Mouse (Mus musculus) CD4-positive helper T cell, adult 2 months (primary cell): ENCODE data around the gene Mob1a.

Source experiments
- DNase-seq: peaks from one replicate; pipeline ENCODE4 v3.0.0-alpha.2; 2012; ENCODE audit warnings: low read depth, missing footprints, low spot score

Mob1a gene

GRCm38 (mm10) chr6:83325525-83326393, at the start of gene Mob1a, which contains the start of gene Mthfd2:
Gene Mob1a, plus strand, starts transcription at chr6:83326016.
Gene Mthfd2, minus strand, starts transcription at chr6:83325908.
- peak; percentile 96 for DNase-seq

GRCm38 (mm10) chr6:83277151-83277550, 48.7 kb upstream of the Mob1a start:
- DNase-seq, result no peak

GRCm38 (mm10) chr6:83278881-83279280, 46.9 kb upstream of the Mob1a start:
- DNase-seq, result peak; percentile 36

GRCm38 (mm10) chr6:83280256-83280955, 45.4 kb upstream of the Mob1a start:
- DNase-seq, result peak; percentile 37

- no peak for DNase-seq
Measured at GRCm38 (mm10) chr6:83300447-83301229, 25.2 kb upstream of the Mob1a start.

GRCm38 (mm10) chr6:83301294-83301693, 24.5 kb upstream of the Mob1a start:
- DNase-seq, result no peak

DNA sequence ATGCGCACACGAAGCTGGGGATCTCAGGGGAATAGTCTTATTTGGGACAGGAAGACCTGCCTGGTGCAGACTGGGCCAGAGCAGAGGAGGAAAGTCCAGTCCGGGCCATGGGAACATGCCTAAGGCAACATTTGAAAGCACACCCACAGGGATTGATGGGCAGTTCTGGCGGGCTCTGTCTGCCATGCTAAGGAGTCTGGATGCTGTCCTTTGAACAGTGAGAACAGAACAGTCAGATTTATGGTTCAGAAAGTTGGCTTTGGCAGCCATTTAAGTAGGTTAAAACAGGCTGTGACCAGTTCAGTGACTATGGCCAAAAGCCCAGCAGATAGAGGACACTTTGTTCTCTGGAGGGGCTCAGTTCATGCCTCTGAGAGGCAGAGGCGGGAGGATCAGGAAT, 23.6 kb upstream of the Mob1a start:
- no peak for DNase-seq

DNA sequence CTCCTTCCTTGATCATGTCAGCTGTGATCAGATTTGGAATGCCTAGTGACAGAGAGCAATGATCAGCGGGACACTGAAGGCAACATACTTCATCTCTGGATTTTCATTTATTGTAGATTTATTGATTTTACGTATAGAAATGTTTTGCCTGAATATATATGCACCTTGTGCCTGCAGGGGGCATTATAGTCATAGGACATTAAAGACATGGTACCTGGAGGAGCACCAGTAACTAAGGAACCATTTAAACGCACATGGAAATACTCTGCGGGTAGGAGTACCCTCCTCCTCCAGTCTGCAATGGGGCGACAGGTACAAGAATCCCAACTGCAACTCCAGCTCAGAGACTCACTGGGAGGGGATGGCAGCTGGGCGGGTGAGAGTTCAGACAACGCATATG, 16.8 kb upstream of the Mob1a start:
- peak; percentile 50 for DNase-seq

- peak; percentile 19 for DNase-seq
Measured at GRCm38 (mm10) chr6:83311206-83311605, 14.6 kb upstream of the Mob1a start.

DNA sequence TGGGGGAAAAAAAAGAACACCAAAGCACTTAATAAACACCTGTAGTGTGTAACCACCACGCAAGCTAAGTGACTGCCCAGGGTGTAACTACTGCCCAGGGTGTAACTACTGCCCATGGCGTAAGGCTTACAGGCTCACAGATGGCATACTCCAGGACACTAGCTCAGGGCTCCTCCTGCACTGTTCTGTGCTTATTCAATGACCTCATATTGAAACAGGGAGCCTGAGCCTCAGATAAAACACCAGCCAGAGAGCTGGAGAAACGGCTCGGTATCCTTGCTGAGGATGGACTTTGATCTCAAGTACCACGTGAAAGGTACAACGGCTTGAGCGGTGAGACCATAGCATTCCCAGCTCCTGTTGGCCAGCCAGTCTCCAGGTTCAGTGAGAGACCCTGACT, 13.8 kb upstream of the Mob1a start:
- no peak for DNase-seq

- DNase-seq, result peak; percentile 83
Measured at GRCm38 (mm10) chr6:83312514-83312913, 13.3 kb upstream of the Mob1a start.

DNA sequence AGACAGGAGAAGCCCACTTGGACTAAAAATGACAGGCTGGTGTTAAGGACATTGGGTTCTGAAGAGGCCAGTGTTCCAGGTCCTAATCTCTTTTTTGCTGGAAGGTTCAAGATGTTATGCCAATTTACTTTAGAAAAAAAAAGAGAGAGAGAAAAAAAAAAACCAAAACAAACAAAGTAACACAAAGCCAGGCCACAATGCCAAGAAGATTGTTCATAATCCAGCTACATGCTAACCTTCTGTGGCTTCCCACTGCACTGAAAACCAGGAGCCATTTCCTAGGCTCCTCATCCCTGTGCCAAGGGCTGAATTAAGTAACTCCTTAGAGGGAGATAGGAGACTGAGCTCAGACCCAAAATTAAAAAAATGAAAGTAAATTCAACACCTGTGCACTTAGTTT, 10.5 kb upstream of the Mob1a start:
- DNase-seq, result no peak

DNA sequence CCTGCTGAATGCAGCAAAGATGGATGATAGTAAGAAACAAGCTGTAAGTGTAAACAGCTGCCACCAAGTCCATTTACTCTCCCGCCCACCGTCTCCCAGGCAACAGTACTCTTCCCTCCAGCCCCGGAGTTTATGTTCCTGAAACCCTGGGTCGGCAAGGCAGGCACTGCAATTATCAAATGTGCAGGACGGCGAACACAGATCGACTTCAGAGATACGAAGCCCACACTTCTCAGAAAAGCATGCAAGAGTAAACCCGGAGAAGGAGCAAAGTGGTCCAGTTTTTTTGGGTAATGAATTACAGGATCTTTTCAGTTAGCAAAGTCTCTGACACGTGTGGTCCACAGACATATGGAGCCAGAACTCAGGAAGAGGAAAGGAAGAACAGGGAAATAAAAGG, 9.8 kb upstream of the Mob1a start:
- DNase-seq, result no peak

DNA sequence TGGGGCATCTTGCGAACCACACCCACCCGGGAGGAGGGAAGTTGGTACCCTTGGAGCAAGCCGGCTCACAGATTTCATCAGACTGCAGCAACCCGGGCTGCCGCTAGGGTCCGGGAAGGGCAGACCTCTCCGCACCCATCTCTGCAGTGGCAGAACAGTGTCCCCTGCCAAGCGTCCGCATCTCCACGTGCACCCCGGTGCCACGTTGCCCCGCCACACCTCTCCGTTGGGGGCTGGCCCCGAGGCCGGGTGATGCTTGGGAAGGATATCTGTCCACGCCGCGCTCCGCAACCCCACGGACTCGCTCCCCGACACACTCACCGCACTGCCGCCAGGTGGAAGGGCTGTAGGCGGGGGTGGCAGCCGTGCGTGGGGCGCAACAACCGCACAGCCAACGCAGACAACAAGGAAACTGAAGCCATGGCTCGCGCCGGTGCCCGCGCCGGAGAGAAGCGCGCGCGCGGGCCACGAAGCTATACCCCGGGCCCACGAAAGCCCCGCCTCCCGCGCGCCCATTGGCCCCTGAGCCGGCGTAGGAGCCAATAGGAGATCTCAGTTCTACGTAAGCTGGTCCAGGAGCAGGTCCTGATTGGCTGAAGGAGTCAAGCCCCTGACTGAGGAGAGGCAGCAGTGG, 8.6 kb upstream of the Mob1a start:
- DNase-seq, result peak; percentile 93

GRCm38 (mm10) chr6:83321927-83322326, 3.9 kb upstream of the Mob1a start:
- DNase-seq, result peak; percentile 27

DNA sequence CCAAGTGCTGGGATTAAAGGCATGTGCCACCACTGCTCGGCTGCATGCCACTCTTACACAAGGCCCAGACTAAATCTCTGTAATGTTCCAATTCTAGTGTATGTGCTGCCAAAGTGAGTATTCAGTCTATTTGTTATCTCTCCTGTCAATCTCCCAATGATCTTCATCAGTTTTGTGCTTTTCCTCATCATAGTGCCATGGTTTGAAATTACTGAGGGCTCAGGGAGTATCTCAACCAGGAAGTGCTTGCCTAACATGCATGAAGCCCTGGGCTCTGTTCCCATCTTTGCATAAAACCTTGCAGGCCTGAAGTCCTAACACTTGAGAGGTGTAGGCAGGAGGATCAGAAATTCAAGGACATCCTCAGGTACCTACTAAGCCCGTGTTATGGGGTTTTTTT, 3.0 kb upstream of the Mob1a start:
- no peak for DNase-seq

- no peak for DNase-seq
Measured at GRCm38 (mm10) chr6:83323652-83324419, 2.0 kb upstream of the Mob1a start.

DNA sequence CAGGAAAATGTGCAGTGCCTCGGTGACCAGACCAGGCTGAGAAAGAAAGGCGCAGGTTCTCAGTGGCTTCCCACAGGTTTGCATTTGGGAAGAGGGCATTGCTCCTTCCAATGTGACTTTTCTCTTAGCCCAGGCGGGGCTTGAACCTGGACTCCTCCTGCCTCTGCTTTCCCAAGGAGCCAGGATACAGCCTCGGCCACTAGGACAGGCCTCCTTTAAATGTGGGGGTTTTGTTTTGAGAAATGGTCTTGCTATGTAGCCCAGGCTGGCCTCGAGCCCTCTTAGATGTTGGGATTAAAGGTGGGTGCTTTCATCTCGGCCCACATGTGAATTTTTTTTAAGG, 549 bp downstream of the Mob1a start:
- no peak for DNase-seq

DNA sequence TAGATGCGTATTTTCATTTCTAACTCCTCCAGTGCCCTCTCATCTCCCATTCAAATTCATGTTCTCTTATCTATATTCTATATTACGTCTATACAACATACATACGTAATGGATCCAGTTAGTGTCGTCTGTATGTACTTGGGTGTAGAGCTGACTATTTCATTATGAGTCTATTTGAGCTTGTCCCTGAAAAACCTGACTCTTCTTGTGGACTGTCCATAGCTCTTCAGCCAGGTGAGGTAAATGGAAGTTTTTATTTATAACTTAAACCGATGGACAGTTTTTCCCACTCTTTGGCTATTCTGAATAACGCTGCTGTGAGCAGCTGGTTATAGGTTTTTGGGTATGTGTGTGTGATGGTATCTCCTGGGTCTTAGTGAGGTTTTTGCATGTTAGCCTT, 945 bp downstream of the Mob1a start:
- peak; percentile 51 for DNase-seq

DNA sequence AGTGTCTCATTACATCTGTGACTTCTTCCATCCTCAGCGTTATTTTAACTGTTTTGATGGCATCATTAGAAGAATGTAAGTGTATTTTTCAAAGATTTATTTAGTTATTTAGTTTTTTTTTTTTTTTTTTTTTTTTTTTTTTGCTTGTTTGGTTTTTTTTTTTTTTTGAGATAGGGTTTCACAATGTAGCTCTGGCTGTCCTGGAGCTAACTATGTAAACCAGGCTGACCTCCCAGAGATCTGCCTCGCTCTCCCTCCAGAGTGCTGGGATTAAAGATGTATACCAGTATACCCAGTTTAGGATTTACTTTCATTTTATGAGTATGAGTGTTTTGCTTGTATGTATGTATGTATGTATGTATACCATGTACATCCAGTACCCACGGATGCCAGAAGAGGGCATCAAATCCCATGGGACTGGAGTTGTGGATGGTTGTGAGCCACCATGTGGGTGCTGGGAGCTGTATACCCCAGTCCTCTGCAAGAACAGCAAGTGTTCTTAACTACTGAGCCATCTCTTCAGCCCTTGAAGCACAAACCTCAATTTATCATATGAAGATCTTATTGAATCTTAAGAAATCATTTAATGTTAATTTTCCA, 1.9 kb downstream of the Mob1a start:
- DNase-seq, result no peak

DNA sequence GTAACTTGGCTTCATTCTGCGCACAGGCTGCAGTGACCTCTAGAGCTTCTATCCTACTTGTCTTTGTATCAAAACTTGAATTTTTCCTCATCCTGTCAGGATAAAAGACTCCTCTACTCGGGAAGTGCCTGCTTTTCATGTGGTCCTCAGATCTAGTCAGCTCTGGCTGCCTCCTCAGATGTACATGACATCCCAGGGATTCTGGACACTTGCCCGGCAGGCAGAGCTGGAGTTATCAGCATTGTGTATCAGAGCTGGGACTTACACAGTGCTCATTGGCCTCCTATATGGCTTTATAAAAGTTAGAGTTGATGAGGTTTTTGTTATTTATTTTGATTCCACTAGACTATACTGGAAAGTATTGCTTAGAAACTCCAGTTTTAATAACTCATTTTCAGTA, 15.6 kb downstream of the Mob1a start:
- no peak for DNase-seq
